Mouse (Mus musculus): ENCODE data around the gene Kif3b.
"Not testable (repeated sequence)": the region's sequence is repeated elsewhere in the genome, so short reads cannot be mapped to it uniquely, and the experiment has no call there.

Gene Kif3b

DNA sequence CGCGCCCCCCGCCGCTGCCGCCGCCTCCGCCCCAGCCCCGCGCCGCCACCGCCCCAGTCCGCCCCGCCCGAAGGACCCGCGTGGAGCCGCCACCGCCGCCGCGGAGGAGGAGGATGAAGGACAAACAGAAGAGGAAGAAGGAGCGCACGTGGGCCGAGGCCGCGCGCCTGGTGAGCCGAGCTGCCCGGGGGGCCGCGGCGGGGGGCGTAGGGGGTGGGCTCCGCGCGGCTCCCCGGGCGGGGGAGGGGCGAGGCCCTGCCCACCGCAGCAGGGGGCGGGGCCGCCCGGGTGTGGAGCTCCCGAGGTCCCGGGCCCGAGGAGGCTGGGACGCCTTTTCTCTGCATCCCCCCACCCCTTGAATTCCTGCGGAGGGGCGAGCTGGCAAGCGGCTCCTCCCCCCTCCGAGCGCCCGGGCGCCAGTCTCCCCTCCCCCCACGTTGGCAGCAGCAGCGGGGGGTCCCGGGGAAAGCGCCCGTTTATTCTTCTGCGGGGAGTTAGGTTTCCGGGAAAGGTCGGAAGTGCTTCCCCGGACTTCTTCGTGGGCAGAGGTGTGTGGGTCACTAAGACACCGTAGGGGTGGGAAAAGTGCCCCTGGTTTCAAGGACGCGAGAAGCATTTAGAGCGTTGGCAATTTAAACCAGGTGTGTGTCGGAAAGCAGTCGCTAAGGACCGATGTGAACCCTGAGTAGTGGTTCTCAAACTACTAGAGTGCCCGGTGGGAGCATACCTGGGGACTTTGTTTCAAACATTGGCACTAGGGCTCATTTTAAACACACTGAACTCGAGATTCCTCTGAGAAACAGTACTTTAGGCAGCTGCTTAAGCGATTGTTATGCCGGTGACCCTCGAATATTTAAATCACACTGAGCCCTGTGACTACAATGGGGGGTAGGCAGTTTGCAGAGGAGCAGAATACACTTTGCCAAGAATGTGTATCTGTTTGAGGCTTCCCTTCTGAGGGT lies 55.3 kb downstream of the Kif3b start:
- peak; percentile 66 for DNase-seq

DNA sequence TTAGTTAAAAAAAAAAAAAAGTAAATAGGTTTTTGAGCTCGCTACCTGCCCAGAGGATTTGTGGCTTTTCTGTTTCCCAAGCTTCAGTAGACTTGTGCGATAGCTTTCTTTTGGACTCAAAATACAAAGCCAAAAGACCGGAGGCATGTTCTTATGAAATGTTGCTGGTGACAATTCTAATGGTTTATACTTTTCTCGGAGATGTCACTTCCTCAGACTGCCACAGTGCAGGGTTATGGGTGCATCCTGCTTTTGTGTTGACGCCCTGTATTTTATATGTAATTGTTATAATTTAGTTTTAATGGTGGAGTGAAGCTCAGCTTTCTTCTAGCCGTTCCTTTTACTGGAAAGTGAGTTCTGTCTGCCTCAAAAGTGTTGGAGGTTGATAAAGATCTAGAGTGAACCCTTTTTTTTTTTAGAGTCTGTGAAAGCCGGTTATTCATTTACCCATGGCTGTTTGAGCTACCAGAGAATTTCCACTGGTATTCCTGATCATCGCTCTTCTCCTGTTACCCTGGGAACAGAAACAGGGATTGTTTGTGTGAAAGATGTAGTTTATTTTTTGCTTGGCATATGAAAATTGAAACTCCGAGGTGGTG lies 56.1 kb downstream of the Kif3b start:
- DNase-seq = no peak

DNA sequence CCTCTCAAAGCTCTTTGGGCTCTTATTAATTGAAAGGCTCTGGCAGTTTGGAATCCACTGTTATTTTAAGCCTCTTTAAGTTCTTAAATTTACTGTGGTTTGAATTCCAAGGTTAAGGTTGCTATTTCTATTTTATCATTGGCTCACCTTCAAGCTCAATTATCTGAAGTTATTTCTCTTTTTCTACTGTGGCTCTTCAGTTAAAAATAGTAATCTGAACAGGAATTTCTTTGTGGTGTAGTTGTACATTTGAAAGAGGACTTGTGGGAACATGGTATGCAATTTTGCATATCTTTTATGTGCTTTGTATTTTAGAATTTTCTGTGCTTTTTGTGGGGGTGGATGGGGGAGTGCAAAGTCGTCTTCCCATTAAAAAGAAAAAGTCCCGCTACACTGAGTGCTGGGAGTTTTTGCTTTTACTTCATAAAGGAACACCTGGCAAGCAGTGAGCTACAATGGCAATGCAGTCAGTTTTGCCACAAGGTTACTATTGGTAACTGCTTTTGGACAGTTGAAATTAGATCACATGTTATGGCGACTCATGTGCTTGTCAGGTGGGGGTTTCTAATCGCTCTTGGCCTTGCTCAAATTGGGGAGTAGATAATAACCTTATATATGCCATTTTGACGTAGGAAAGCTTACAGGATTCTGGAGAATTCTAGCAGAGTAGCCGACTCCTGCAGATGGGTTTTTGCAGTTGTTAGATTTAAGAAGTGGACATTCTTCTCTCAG lies 57.1 kb downstream of the Kif3b start:
- DNase-seq = no peak

DNA sequence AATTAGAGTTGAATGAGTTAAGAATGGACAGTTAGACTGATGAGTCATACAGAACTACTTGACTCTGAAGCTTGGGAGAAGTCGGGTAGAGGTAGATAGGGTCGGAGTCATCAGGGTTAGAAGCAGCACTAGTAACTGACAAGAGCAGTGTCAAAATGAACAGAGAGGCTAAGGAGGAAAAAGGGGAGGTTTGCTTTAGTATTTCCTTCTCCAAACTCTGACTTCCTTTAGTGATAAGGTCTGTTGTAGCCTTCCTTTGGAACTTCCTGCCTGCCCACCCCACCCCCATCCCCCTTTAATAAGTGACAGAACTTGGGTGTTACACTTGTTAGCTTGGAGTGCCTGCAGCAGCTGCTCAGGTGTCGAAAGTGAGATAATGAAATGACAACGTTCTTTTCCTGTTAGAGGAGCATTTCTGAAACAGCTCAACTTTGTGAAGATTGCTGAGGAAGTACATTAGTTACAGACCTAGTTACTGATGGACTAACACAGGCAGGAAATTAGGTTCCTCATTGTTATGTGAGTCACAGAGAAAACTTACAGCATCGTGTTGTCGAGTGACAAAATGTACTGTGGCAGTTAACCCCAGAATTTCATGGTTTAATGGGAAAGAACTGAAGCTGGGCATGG lies 59.5 kb downstream of the Kif3b start:
- DNase-seq = no peak

DNA sequence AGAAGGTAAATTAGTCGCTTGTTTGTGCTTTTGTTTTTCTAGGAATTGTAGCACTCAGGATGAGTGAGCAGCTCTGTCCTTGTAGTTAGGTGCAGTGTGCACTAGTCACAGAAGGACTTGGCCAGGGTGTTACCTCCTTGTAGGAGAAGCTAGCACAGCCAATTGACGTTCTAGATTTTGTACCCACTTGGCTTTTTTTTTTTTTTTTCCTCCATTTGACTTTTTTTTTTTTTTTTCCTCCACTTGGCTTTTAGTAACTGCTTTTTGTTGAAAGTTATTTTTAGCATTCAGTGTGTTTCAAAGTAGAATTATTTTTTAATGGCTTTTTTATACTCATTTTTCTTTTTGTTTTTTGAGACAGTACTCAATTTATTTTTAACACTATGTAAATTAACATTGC lies 63.4 kb downstream of the Kif3b start:
- DNase-seq = no peak

DNA sequence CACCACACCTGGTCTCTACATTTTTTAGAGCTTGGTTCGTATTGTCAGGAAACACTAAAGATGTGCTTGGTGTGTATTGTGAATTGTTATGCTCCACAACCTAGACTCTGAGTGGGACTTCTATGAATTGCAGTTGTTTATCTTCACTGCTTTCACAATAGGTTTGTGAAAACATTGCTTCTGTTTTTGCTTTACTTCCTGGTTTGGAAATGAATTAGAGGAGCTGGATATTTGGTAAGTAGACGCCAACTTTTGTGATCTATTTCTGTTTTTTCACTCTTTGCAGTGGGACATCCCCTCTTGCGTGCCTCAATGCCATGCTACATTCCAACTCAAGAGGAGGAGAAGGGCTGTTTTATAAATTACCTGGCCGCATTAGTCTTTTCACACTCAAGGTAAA lies 65.6 kb downstream of the Kif3b start:
- DNase-seq = no peak

DNA sequence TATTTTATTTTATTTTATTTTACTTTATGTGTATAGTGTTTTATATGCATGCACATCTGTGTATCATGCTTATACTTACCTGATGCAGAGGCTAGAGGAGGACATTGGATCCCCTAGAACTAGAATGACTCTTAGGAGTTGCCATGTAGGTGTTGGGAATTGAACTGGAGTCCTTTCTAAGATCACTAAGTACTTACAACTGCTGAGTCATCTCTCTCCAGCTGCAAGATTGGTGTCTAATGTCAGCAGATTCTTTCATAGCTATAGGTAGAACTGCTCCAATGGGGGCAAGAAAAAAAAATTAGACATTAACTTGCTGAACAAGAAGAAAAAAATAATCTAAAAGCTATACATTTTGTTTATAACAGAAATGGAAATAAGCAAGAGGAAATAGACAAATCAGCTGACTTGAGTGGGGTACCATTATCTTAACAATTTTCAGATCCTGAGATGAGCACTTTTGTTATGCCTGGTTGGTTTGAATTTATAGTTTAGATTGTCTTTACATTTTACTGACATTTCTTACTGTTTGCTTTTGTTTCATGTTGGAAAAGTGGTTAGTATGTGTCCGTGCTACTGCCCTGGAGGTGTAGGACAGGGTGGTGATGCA lies 70.0 kb downstream of the Kif3b start:
- DNase-seq = no peak

DNA sequence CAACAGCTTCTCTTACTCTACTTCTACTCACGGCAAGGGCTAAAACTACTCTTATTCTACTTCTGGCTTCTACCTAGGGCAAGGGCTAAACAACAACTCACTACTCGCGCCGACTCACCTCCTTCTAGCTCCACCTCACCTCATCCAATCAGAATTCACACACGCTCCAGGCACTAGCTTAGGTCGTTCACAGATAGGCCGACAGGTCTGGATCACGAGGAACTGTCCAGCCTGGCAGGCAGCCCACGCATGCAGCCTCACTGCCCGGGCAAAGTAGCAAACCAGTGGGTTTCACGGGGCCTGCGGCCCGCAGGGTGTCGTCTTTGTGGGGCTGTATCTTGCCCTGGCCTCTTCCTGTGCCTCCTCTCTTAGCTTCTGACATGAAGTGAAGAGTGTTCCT lies 73.3 kb downstream of the Kif3b start:
- DNase-seq = not testable (repeated sequence)

DNA sequence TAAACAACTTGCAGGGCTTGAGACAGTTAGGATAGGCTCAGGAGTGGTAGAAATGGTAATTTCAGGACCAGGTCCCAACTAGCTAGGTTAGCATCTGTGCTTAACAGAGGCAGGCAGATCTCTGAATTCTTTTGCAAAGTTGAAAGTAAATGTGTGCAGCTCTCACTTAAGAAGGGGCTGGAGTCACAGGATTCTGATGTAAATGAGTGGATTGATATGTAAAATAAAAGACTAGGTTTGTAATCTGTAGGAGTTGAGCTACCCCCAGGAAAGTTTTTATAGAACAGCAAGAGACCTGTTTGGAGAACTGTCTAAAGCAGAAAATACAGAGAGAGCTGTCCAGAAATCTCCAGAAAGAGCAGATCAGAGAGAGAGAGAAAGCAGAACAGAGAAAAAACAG lies 79.7 kb downstream of the Kif3b start:
- no peak for DNase-seq

DNA sequence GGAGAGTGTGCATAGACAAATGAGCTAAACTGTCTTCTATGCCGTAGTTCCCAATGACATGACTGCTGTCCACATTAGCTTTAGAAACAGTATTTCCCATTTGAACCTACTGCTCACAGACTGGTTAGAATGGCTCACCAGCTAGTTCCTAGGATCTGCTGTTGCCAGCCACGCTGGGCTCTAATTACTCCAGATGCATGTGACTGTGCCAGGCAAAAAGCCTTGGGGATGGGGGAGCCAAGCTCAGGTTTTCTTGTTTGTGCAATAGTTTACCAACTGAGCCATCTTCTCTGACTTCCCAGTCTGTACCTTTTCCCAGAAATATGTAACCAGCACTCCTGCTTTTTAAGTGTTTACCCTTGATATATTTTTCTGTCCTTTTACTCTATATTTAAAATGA lies 84.2 kb downstream of the Kif3b start:
- DNase-seq = no peak

DNA sequence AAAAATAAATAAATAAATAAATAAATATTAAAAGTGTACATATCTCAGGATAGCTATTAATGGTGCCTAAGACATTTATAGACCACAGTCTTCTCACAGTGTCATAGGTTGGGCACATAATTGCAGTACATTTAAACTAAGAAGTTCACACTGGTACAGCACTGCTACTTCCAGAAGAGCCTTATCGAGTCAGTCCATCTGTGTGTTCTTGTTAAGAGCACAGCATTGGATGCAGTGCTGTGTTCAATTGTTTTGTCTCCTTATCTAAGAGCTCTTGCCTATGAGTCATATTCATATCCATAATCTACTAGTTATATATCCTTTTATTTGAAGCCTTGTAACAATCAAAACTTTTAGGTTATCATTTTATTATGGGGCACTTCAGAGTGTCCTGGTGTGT lies 89.3 kb downstream of the Kif3b start:
- DNase-seq = no peak
